Mouse (Mus musculus): ENCODE data around the gene Dennd1a. TPM values are rescaled to one million over a fixed set of nuclear protein-coding genes. Genes with fewer than 3 reads are reported as not detected.

Gene Dennd1a
- total RNA-seq, 2 experiments from 2014 or later: 22.3 to 30.3 TPM

GRCm38 (mm10) chr2:37786461-37786860 is 500.7 kb downstream of the Dennd1a start:
- no peak for ATAC-seq (replicated peaks; ENCODE audit: poor library complexity)

GRCm38 (mm10) chr2:37784473-37784872 is 502.7 kb downstream of the Dennd1a start:
- ATAC-seq (replicated peaks; ENCODE audit: poor library complexity): no peak

- no peak for ATAC-seq (replicated peaks; ENCODE audit: poor library complexity)
Observed at GRCm38 (mm10) chr2:37782002-37782401, 505.2 kb downstream of the Dennd1a start.

GRCm38 (mm10) chr2:37781421-37781820 is 505.8 kb downstream of the Dennd1a start:
- ATAC-seq (replicated peaks; ENCODE audit: poor library complexity): no peak

- peak; percentile 89 for ATAC-seq (replicated peaks; ENCODE audit: poor library complexity)
Observed at GRCm38 (mm10) chr2:37780270-37780929, 506.8 kb downstream of the Dennd1a start.

GRCm38 (mm10) chr2:37777958-37778720 is 509.1 kb downstream of the Dennd1a start:
- no peak for ATAC-seq (replicated peaks; ENCODE audit: poor library complexity)

GRCm38 (mm10) chr2:37776611-37777411 is 510.4 kb downstream of the Dennd1a start:
- no peak for ATAC-seq (replicated peaks; ENCODE audit: poor library complexity)

- ATAC-seq (replicated peaks; ENCODE audit: poor library complexity): no peak
Observed at GRCm38 (mm10) chr2:37776016-37776415, 511.2 kb downstream of the Dennd1a start, which contains the start of gene Crb2. Crb2 (plus strand) TSS chr2:37776249.

GRCm38 (mm10) chr2:37774571-37774970 is 512.6 kb downstream of the Dennd1a start:
- peak; percentile 38; the same call in 1 of the 2 replicates for ATAC-seq (replicated peaks; ENCODE audit: poor library complexity)

- ATAC-seq (replicated peaks; ENCODE audit: poor library complexity): peak; percentile 85
Observed at GRCm38 (mm10) chr2:37771618-37772285, 515.4 kb downstream of the Dennd1a start.

- ATAC-seq (replicated peaks; ENCODE audit: poor library complexity): no peak
Observed at GRCm38 (mm10) chr2:37769793-37770192, 517.4 kb downstream of the Dennd1a start.

GRCm38 (mm10) chr2:37768903-37769302 is 518.3 kb downstream of the Dennd1a start:
- no peak for ATAC-seq (replicated peaks; ENCODE audit: poor library complexity)

GRCm38 (mm10) chr2:37767739-37768138 is 519.5 kb downstream of the Dennd1a start:
- ATAC-seq (replicated peaks; ENCODE audit: poor library complexity): no peak

GRCm38 (mm10) chr2:37767080-37767547 is 520.1 kb downstream of the Dennd1a start:
- no peak for ATAC-seq (replicated peaks; ENCODE audit: poor library complexity)

GRCm38 (mm10) chr2:37766027-37766761 is 521.0 kb downstream of the Dennd1a start:
- ATAC-seq (replicated peaks; ENCODE audit: poor library complexity): peak; percentile 44

GRCm38 (mm10) chr2:37765082-37765483 is 522.1 kb downstream of the Dennd1a start:
- peak; percentile 35 for ATAC-seq (replicated peaks; ENCODE audit: poor library complexity)

- ATAC-seq (replicated peaks; ENCODE audit: poor library complexity): no peak
Observed at GRCm38 (mm10) chr2:37764514-37764913, 522.7 kb downstream of the Dennd1a start.

GRCm38 (mm10) chr2:37763638-37764037 is 523.6 kb downstream of the Dennd1a start:
- no peak for ATAC-seq (replicated peaks; ENCODE audit: poor library complexity)

- ATAC-seq (replicated peaks; ENCODE audit: poor library complexity): no peak
Observed at GRCm38 (mm10) chr2:37760633-37761032, 526.6 kb downstream of the Dennd1a start.
